ENCODE assay signal across 8 mouse cellular contexts in genomic region chr1:171295063-171295402, GRCm38 (mm10). TPM values are rescaled to one million over a fixed set of nuclear protein-coding genes. Genes with fewer than 3 reads are reported as not detected.
DNase-seq lines count a peak whose midpoint lies in the region; ATAC-seq lines count a peak whose summit lies in the region.

No protein-coding gene starts in this region.

- H3K27ac ChIP-seq in neural tube, embryonic 11.5 days (ENCODE audit: low read depth, low read length): peak overlapping the region; percentile 60
- peak overlapping the region; percentile 88; the same call in 1 of the 2 replicates for H3K27ac ChIP-seq in forebrain, embryonic 11.5 days (ENCODE audit: low read depth, low read length)
- H3K27ac ChIP-seq in limb, embryonic 15.5 days: peak overlapping the region; percentile 98
- H3K27ac ChIP-seq in stomach, embryonic 14.5 days (ENCODE audit: low read length): peak overlapping the region; percentile 95

- no peaks in the 10 kb centered on the region for H3K9me3 ChIP-seq in neural tube, embryonic 11.5 days (ENCODE audit: control insufficient read depth, low read length)
- H3K9me3 ChIP-seq in forebrain, embryonic 11.5 days (ENCODE audit: control insufficient read depth, low read length): no peaks in the 10 kb centered on the region
- no peaks in the 10 kb centered on the region for H3K9me3 ChIP-seq in limb, embryonic 15.5 days
- no peaks in the 10 kb centered on the region for H3K9me3 ChIP-seq in stomach, embryonic 14.5 days (ENCODE audit: control insufficient read depth, low read depth, low read length)

- no peaks in the 10 kb centered on the region for H3K36me3 ChIP-seq in neural tube, embryonic 11.5 days (ENCODE audit: control insufficient read depth, insufficient read depth, low read length)
- H3K36me3 ChIP-seq in forebrain, embryonic 11.5 days (ENCODE audit: control insufficient read depth, insufficient read depth, low read length): no peaks in the 10 kb centered on the region
- H3K36me3 ChIP-seq in limb, embryonic 15.5 days: peaks cover under 1% of the 10 kb centered on the region
- peaks cover 1% of the 10 kb centered on the region; the same call in 1 of the 2 replicates for H3K36me3 ChIP-seq in stomach, embryonic 14.5 days (ENCODE audit: control insufficient read depth, insufficient read depth, low read length)

- 23% methylated on average over 3 of the region's 3 CpGs for WGBS in neural tube, embryonic 11.5 days
- 18% methylated on average over 3 of the region's 3 CpGs for WGBS in forebrain, embryonic 11.5 days
- WGBS in limb, embryonic 15.5 days: 19% methylated on average over 3 of the region's 3 CpGs
- 13% methylated on average over 3 of the region's 3 CpGs for WGBS in stomach, embryonic 14.5 days

- H3K4me3 ChIP-seq in neural tube, embryonic 11.5 days (ENCODE audit: low read depth, low read length): peak overlapping the region; percentile 50
- peak overlapping the region; percentile 72 for H3K4me3 ChIP-seq in forebrain, embryonic 11.5 days (ENCODE audit: low read depth, low read length)
- peak overlapping the region; percentile 71 for H3K4me3 ChIP-seq in limb, embryonic 15.5 days
- H3K4me3 ChIP-seq in stomach, embryonic 14.5 days (ENCODE audit: low read depth, low read length): peak overlapping the region; percentile 63

- H3K9ac ChIP-seq in neural tube, embryonic 11.5 days (ENCODE audit: low read length): peak overlapping the region; percentile 69
- peak overlapping the region; percentile 94 for H3K9ac ChIP-seq in forebrain, embryonic 11.5 days (ENCODE audit: low read length)
- H3K9ac ChIP-seq in limb, embryonic 15.5 days: no peak overlapping the region
- 0 out of 2 replicates have a peak overlapping the region, but pooled peaks have one; percentile 68 for H3K9ac ChIP-seq in stomach, embryonic 14.5 days (replicated peaks; ENCODE audit: low read depth, low read length)

- ATAC-seq in neural tube, embryonic 11.5 days (ENCODE audit: insufficient read depth, low FRiP score, low TSS enrichment): 0 out of 2 replicates have a peak, but pooled peaks have one; percentile 7
- ATAC-seq in forebrain, embryonic 11.5 days (replicated peaks; ENCODE audit: low FRiP score): peak; percentile 32
- no peak for ATAC-seq in limb, embryonic 15.5 days (ENCODE audit: insufficient number of reproducible peaks, low FRiP score, low TSS enrichment, low read depth)
- no peak for ATAC-seq in stomach, embryonic 14.5 days (ENCODE audit: insufficient number of reproducible peaks, insufficient read depth, low FRiP score, low read depth)

- DNase-seq in neural tube, embryonic 11.5 days (ENCODE audit: low spot score): no peak
- no peak for DNase-seq in neural tube, embryonic 10.5 days (ENCODE audit: extremely low spot score, low spot score)
- no peak for DNase-seq in forebrain, embryonic 11.5 days (ENCODE audit: low spot score)
- no peak for DNase-seq in left cerebral cortex, adult 11 months (ENCODE audit: low spot score)
- DNase-seq in ovary, adult 18-20 months (ENCODE audit: low spot score): no peak
- no peak for DNase-seq in gastrocnemius, postnatal 10 days

- H3K4me1 ChIP-seq in neural tube, embryonic 11.5 days (ENCODE audit: control insufficient read depth, insufficient read depth, low read length): peaks cover 6% of the 10 kb centered on the region
- H3K4me1 ChIP-seq in forebrain, embryonic 11.5 days (replicated peaks; ENCODE audit: control insufficient read depth, insufficient read depth, low read length): peaks cover 8% of the 10 kb centered on the region
- peaks cover 10% of the 10 kb centered on the region; the same call in 1 of the 2 replicates for H3K4me1 ChIP-seq in limb, embryonic 15.5 days
- H3K4me1 ChIP-seq in stomach, embryonic 14.5 days (ENCODE audit: control insufficient read depth, insufficient read depth, low read length): peaks cover 7% of the 10 kb centered on the region; the same call in 1 of the 2 replicates

- peak overlapping the region; percentile 39 for H3K4me2 ChIP-seq in neural tube, embryonic 11.5 days (ENCODE audit: low read depth)
- peak overlapping the region; percentile 53 for H3K4me2 ChIP-seq in forebrain, embryonic 11.5 days (ENCODE audit: low read depth, low read length, severe bottlenecking)
- H3K4me2 ChIP-seq in limb, embryonic 15.5 days: peak overlapping the region; percentile 63
- peak overlapping the region; percentile 38 for H3K4me2 ChIP-seq in stomach, embryonic 14.5 days (replicated peaks; ENCODE audit: low read depth, low read length)

- H3K27me3 ChIP-seq in neural tube, embryonic 11.5 days (ENCODE audit: control insufficient read depth, insufficient read depth, low read length): no peaks in the 10 kb centered on the region
- H3K27me3 ChIP-seq in forebrain, embryonic 11.5 days (ENCODE audit: control insufficient read depth, insufficient read depth, low read length): peaks cover 3% of the 10 kb centered on the region; the same call in 1 of the 2 replicates
- H3K27me3 ChIP-seq in limb, embryonic 15.5 days: peaks cover 9% of the 10 kb centered on the region
- no peaks in the 10 kb centered on the region for H3K27me3 ChIP-seq in stomach, embryonic 14.5 days (ENCODE audit: control insufficient read depth, insufficient read depth, low read length)

RNA-seq across cellular contexts. Expression of gene Ufc1, which starts 0.2 kb away (rescaled TPM):
- 102 and 103 TPM in 2 replicates for polyA plus RNA-seq in neural tube, embryonic 11.5 days (2014; fragmentation: Nextera tagmentation; extraction: Ambion mirVana)
- 92.4 and 97.5 TPM in 2 replicates for polyA plus RNA-seq in forebrain, embryonic 11.5 days (2014; fragmentation: Nextera tagmentation; extraction: Ambion mirVana)
- 113 and 116 TPM in 2 replicates for polyA plus RNA-seq in limb, embryonic 15.5 days (2015; fragmentation: Nextera tagmentation; extraction: Ambion mirVana)
- polyA plus RNA-seq in stomach, embryonic 14.5 days (2014; fragmentation: Nextera tagmentation; extraction: Ambion mirVana): 118 and 130 TPM in 2 replicates
- total RNA-seq in gastrocnemius, postnatal 10 days (2021): 10 to 100 TPM; 81.8 to 87.9 TPM

RNA-seq across cellular contexts. Expression of gene Usp21, which starts 7.2 kb away (rescaled TPM):
- 90.3 and 104 TPM in 2 replicates for polyA plus RNA-seq in neural tube, embryonic 11.5 days (2014; fragmentation: Nextera tagmentation; extraction: Ambion mirVana)
- 110 and 114 TPM in 2 replicates for polyA plus RNA-seq in forebrain, embryonic 11.5 days (2014; fragmentation: Nextera tagmentation; extraction: Ambion mirVana)
- polyA plus RNA-seq in limb, embryonic 15.5 days (2015; fragmentation: Nextera tagmentation; extraction: Ambion mirVana): 81.5 and 83.1 TPM in 2 replicates
- polyA plus RNA-seq in stomach, embryonic 14.5 days (2014; fragmentation: Nextera tagmentation; extraction: Ambion mirVana): 68.8 and 70.6 TPM in 2 replicates
- 10 to 100 TPM; 15.3 to 19.7 TPM for total RNA-seq in gastrocnemius, postnatal 10 days (2021)

RNA-seq across cellular contexts. Expression of gene Ppox, which starts 14.0 kb away (rescaled TPM):
- 55.6 and 65.3 TPM in 2 replicates for polyA plus RNA-seq in neural tube, embryonic 11.5 days (2014; fragmentation: Nextera tagmentation; extraction: Ambion mirVana)
- 66.3 and 67.6 TPM in 2 replicates for polyA plus RNA-seq in forebrain, embryonic 11.5 days (2014; fragmentation: Nextera tagmentation; extraction: Ambion mirVana)
- 44.7 and 49.5 TPM in 2 replicates for polyA plus RNA-seq in limb, embryonic 15.5 days (2015; fragmentation: Nextera tagmentation; extraction: Ambion mirVana)
- polyA plus RNA-seq in stomach, embryonic 14.5 days (2014; fragmentation: Nextera tagmentation; extraction: Ambion mirVana): 56.7 and 57.7 TPM in 2 replicates
- total RNA-seq in gastrocnemius, postnatal 10 days (2021): 10 to 100 TPM; 11.6 to 15.1 TPM

RNA-seq across cellular contexts. Expression of gene B4galt3, which starts 24.9 kb away (rescaled TPM):
- 67.4 and 70.6 TPM in 2 replicates for polyA plus RNA-seq in neural tube, embryonic 11.5 days (2014; fragmentation: Nextera tagmentation; extraction: Ambion mirVana)
- polyA plus RNA-seq in forebrain, embryonic 11.5 days (2014; fragmentation: Nextera tagmentation; extraction: Ambion mirVana): 72.3 and 75.5 TPM in 2 replicates
- 63.2 and 69.1 TPM in 2 replicates for polyA plus RNA-seq in limb, embryonic 15.5 days (2015; fragmentation: Nextera tagmentation; extraction: Ambion mirVana)
- 81.1 and 87.0 TPM in 2 replicates for polyA plus RNA-seq in stomach, embryonic 14.5 days (2014; fragmentation: Nextera tagmentation; extraction: Ambion mirVana)
- total RNA-seq in gastrocnemius, postnatal 10 days (2021): 10 to 100 TPM; 11.0 to 17.6 TPM

RNA-seq across cellular contexts. Expression of gene Dedd, which starts 33.9 kb away (rescaled TPM):
- 50.4 and 57.6 TPM in 2 replicates for polyA plus RNA-seq in neural tube, embryonic 11.5 days (2014; fragmentation: Nextera tagmentation; extraction: Ambion mirVana)
- 46.5 and 46.7 TPM in 2 replicates for polyA plus RNA-seq in forebrain, embryonic 11.5 days (2014; fragmentation: Nextera tagmentation; extraction: Ambion mirVana)
- 52.2 and 56.9 TPM in 2 replicates for polyA plus RNA-seq in limb, embryonic 15.5 days (2015; fragmentation: Nextera tagmentation; extraction: Ambion mirVana)
- polyA plus RNA-seq in stomach, embryonic 14.5 days (2014; fragmentation: Nextera tagmentation; extraction: Ambion mirVana): 48.8 and 54.1 TPM in 2 replicates
- 10 to 100 TPM; 30.3 to 31.2 TPM for total RNA-seq in gastrocnemius, postnatal 10 days (2021)

Comparison
In these comparisons a context has a peak if more than half of its experiments do, and no peak if none do; other contexts are left out.
1. ATAC-seq: peak in neural tube, embryonic 11.5 days (single experiment) and forebrain, embryonic 11.5 days (single experiment); none in limb, embryonic 15.5 days (single experiment) and stomach, embryonic 14.5 days (single experiment).
2. Peak in every context shown above with its lines, with median percentiles within 50 percentile points of each other: H3K27ac ChIP-seq, H3K4me2 ChIP-seq and H3K4me3 ChIP-seq.